Mouse (Mus musculus) hematopoietic multipotent progenitor cell, adult 10-12 weeks (in vitro differentiated cells): ENCODE results near the gene Snx21. TPM values are rescaled to one million over a fixed set of nuclear protein-coding genes. Genes with fewer than 3 reads are reported as not detected.

Source experiments
- polyA plus RNA-seq: library from polyadenylated mRNA; stranded (reverse); fragments of >175 nt; gene quantifications from 2 replicates; pipeline ENCODE4 v1.2.3, GENCODE M21; 2012; ENCODE audit warnings: low replicate concordance

The Snx21 gene
- 6.8 and 12.4 TPM in 2 replicates for polyA plus RNA-seq

GRCm38 (mm10) chr2:164785481-164786387, at the start of gene Snx21:
Gene Snx21 (plus strand): TSS chr2:164785823.

GRCm38 (mm10) chr2:164745843-164746479, 39.7 kb upstream of the Snx21 start, which contains the start of the genes Wfdc3 and Dnttip1:
Gene Wfdc3 (minus strand): TSS chr2:164745931.
Gene Dnttip1 (plus strand): TSS chr2:164745983.

GRCm38 (mm10) chr2:164769258-164770037, 16.2 kb upstream of the Snx21 start, which contains the start of gene Ube2c:
Gene Ube2c (plus strand): TSS chr2:164769898.

GRCm38 (mm10) chr2:164779481-164780086, 6.0 kb upstream of the Snx21 start, which contains the start of gene Tnnc2:
Gene Tnnc2 (minus strand): TSS chr2:164779967.

GRCm38 (mm10) chr2:164804533-164805331, 19.1 kb downstream of the Snx21 start, which contains the start of the genes Acot8 and Zswim3:
Gene Acot8 (minus strand): TSS chr2:164804882.
Gene Zswim3 (plus strand): TSS chr2:164805098.

GRCm38 (mm10) chr2:164822636-164823165, 37.1 kb downstream of the Snx21 start, which contains the start of gene Zswim1:
Gene Zswim1 (plus strand): TSS chr2:164822686.

GRCm38 (mm10) chr2:164828437-164828836, 42.8 kb downstream of the Snx21 start, which contains the start of gene Spata25:
Gene Spata25 (minus strand): TSS chr2:164828537.

GRCm38 (mm10) chr2:164832748-164833301, 47.2 kb downstream of the Snx21 start, which contains the start of gene Ctsa:
Gene Ctsa (plus strand): TSS chr2:164832873.

GRCm38 (mm10) chr2:164833314-164833959, 47.8 kb downstream of the Snx21 start, which contains the start of gene Neurl2:
Gene Neurl2 (minus strand): TSS chr2:164833456.

Other genes with a start within 250 kb of the Snx21 start
- gene Wfdc2, start 223.4 kb upstream of the Snx21 start, polyA plus RNA-seq = not detected in 2 replicates
- gene Spint3, start 212.4 kb upstream of the Snx21 start, polyA plus RNA-seq = not detected in 2 replicates
- gene Wfdc6a, start 200.4 kb upstream of the Snx21 start, polyA plus RNA-seq = not detected in 2 replicates
- not detected in 2 replicates for gene Eppin, start 192.2 kb upstream of the Snx21 start, polyA plus RNA-seq
- not detected in 2 replicates for gene Wfdc6b, start 172.3 kb upstream of the Snx21 start, polyA plus RNA-seq
- 0.04 TPM in 1 of 2 replicates, not detected in the other for gene Wfdc8, start 172.2 kb upstream of the Snx21 start, polyA plus RNA-seq
- gene Wfdc16, start 147.0 kb upstream of the Snx21 start, polyA plus RNA-seq = not detected in 2 replicates
- not detected in 2 replicates for gene Wfdc10, start 129.8 kb upstream of the Snx21 start, polyA plus RNA-seq
- not detected in 2 replicates for gene Wfdc9, start 129.2 kb upstream of the Snx21 start, polyA plus RNA-seq
- gene Wfdc11, start 111.7 kb upstream of the Snx21 start, polyA plus RNA-seq = not detected in 2 replicates
- not detected in 2 replicates for gene Wfdc13, start 100.7 kb upstream of the Snx21 start, polyA plus RNA-seq
- not detected in 2 replicates for gene Spint4, start 87.3 kb upstream of the Snx21 start, polyA plus RNA-seq
- gene Spint5, start 70.5 kb upstream of the Snx21 start, polyA plus RNA-seq = not detected in 2 replicates
- not detected in 2 replicates for gene Wfdc3, start 39.9 kb upstream of the Snx21 start, polyA plus RNA-seq
- 50.1 and 129 TPM in 2 replicates for gene Dnttip1, start 39.8 kb upstream of the Snx21 start, polyA plus RNA-seq
- gene Ube2c, start 15.9 kb upstream of the Snx21 start, polyA plus RNA-seq = 21.9 and 41.7 TPM in 2 replicates
- gene Tnnc2, start 5.9 kb upstream of the Snx21 start, polyA plus RNA-seq = 0.18 TPM in 1 of 2 replicates, not detected in the other
- gene Acot8, start 19.1 kb downstream of the Snx21 start, polyA plus RNA-seq = 16.4 and 60.9 TPM in 2 replicates
- 1.6 and 1.9 TPM in 2 replicates for gene Zswim3, start 19.3 kb downstream of the Snx21 start, polyA plus RNA-seq
- gene Zswim1, start 36.9 kb downstream of the Snx21 start, polyA plus RNA-seq = 23.3 and 24.2 TPM in 2 replicates
- 0.93 TPM in 1 of 2 replicates, not detected in the other for gene Spata25, start 42.7 kb downstream of the Snx21 start, polyA plus RNA-seq
- 86.1 and 549 TPM in 2 replicates for gene Ctsa, start 47.0 kb downstream of the Snx21 start, polyA plus RNA-seq
- gene Neurl2, start 47.6 kb downstream of the Snx21 start, polyA plus RNA-seq = 11.3 and 15.6 TPM in 2 replicates
- gene Pltp, start 71.9 kb downstream of the Snx21 start, polyA plus RNA-seq = 47.5 and 54.7 TPM in 2 replicates
- 102 and 104 TPM in 2 replicates for gene Pcif1, start 93.5 kb downstream of the Snx21 start, polyA plus RNA-seq
- gene Zfp335, start 125.9 kb downstream of the Snx21 start, polyA plus RNA-seq = 53.1 and 93.7 TPM in 2 replicates
- gene Mmp9, start 155.0 kb downstream of the Snx21 start, polyA plus RNA-seq = 36.0 and 103 TPM in 2 replicates
- gene Slc12a5, start 175.0 kb downstream of the Snx21 start, polyA plus RNA-seq = 0.58 and 2.7 TPM in 2 replicates
- gene Ncoa5, start 249.0 kb downstream of the Snx21 start, polyA plus RNA-seq = 46.9 and 49.3 TPM in 2 replicates